Mouse (Mus musculus) 416B (cell line): ENCODE results near the gene Snd1.

Source experiments
- DNase-seq: peaks from one replicate; pipeline ENCODE4 v3.0.0; 2011; ENCODE audit warnings: low read depth

Snd1 gene

GRCm38 (mm10) chr6:28867516-28868251 lies 392.7 kb downstream of the Snd1 start:
- DNase-seq = peak; percentile 76

- peak; percentile 42 for DNase-seq
Observed at GRCm38 (mm10) chr6:28871725-28872420, 396.9 kb downstream of the Snd1 start.

GRCm38 (mm10) chr6:28872421-28872795 lies 397.5 kb downstream of the Snd1 start:
- no peak for DNase-seq

GRCm38 (mm10) chr6:28874053-28874452 lies 399.1 kb downstream of the Snd1 start:
- DNase-seq = no peak

- no peak for DNase-seq
Observed at GRCm38 (mm10) chr6:28874759-28875158, 399.8 kb downstream of the Snd1 start.

GRCm38 (mm10) chr6:28875333-28875732 lies 400.4 kb downstream of the Snd1 start:
- no peak for DNase-seq

GRCm38 (mm10) chr6:28876492-28876891 lies 401.6 kb downstream of the Snd1 start:
- no peak for DNase-seq

GRCm38 (mm10) chr6:28877945-28878666 lies 403.2 kb downstream of the Snd1 start:
- no peak for DNase-seq

- DNase-seq = no peak
Observed at GRCm38 (mm10) chr6:28879315-28879714, 404.4 kb downstream of the Snd1 start.

- DNase-seq = no peak
Observed at GRCm38 (mm10) chr6:28880909-28881308, 406.0 kb downstream of the Snd1 start.

GRCm38 (mm10) chr6:28883518-28883917 lies 408.6 kb downstream of the Snd1 start:
- no peak for DNase-seq

- no peak for DNase-seq
Observed at GRCm38 (mm10) chr6:28886724-28887440, 411.9 kb downstream of the Snd1 start.

- DNase-seq = no peak
Observed at GRCm38 (mm10) chr6:28890426-28890825, 415.5 kb downstream of the Snd1 start.

- no peak for DNase-seq
Observed at GRCm38 (mm10) chr6:28891480-28891879, 416.5 kb downstream of the Snd1 start.

- no peak for DNase-seq
Observed at GRCm38 (mm10) chr6:28895004-28895515, 420.1 kb downstream of the Snd1 start.

- DNase-seq = no peak
Observed at GRCm38 (mm10) chr6:28895726-28896125, 420.8 kb downstream of the Snd1 start.

- no peak for DNase-seq
Observed at GRCm38 (mm10) chr6:28896762-28897320, 421.9 kb downstream of the Snd1 start.

GRCm38 (mm10) chr6:28897326-28898085 lies 422.6 kb downstream of the Snd1 start:
- DNase-seq = peak; percentile 30

GRCm38 (mm10) chr6:28898836-28899235 lies 423.9 kb downstream of the Snd1 start:
- peak; percentile 61 for DNase-seq

GRCm38 (mm10) chr6:28902573-28902972 lies 427.6 kb downstream of the Snd1 start:
- DNase-seq = no peak

GRCm38 (mm10) chr6:28904417-28904816 lies 429.5 kb downstream of the Snd1 start:
- DNase-seq = no peak
